Mouse (Mus musculus) olfactory bulb, adult 2 months (tissue): ENCODE measurements around the gene Pbrm1. TPM values are rescaled to one million over a fixed set of nuclear protein-coding genes. Genes with fewer than 3 reads are reported as not detected.

Experiments
- H3K27ac ChIP-seq: fragments of 200-500 bp; 2 replicates; pipeline ENCODE4 v1.5.1; 2012; ENCODE audit warnings: low read depth, low read length; ENCODE audit not compliant: insufficient read depth
- H3K4me1 ChIP-seq: fragments of 200-500 bp; 2 replicates; pipeline ENCODE4 v1.6.1; 2012; ENCODE audit warnings: low read length; ENCODE audit not compliant: control insufficient read depth, insufficient read depth
- H3K4me3 ChIP-seq: fragments of 200-500 bp; 2 replicates; pipeline ENCODE4 v1.5.1; 2012; ENCODE audit warnings: mild to moderate bottlenecking, low read depth, low read length, moderate library complexity; ENCODE audit not compliant: insufficient read depth
- CTCF ChIP-seq: fragments of 200-500 bp; IDR thresholded peaks from 2 replicates; pipeline ENCODE4 v1.5.1; 2012; ENCODE audit warnings: low read depth, mild to moderate bottlenecking, low read length, moderate library complexity; ENCODE audit not compliant: insufficient read depth
- POLR2A ChIP-seq: fragments of 200-500 bp; IDR thresholded peaks from 2 replicates; pipeline ENCODE4 v1.6.1; 2012; ENCODE audit warnings: mild to moderate bottlenecking, low read depth, low read length, moderate library complexity; ENCODE audit not compliant: insufficient read depth
- WGBS: fragments of 180-500 bp; shearing (Covaris S2); methylation state at CpG from one replicate; pipeline ENCODE4 v1.1.7; 2018; 5-methylcytosine and 5-hydroxymethylcytosine counted together
- polyA plus RNA-seq: library from polyadenylated mRNA; stranded (reverse); fragments of >200 nt; gene quantifications from 2 replicates; pipeline ENCODE4 v1.2.4, GENCODE M21; 2012; ENCODE audit warnings: low replicate concordance; ENCODE audit not compliant: missing spikeins, insufficient read depth, insufficient read length

Gene Pbrm1
- polyA plus RNA-seq, 1 experiment = 82.9 TPM

DNA sequence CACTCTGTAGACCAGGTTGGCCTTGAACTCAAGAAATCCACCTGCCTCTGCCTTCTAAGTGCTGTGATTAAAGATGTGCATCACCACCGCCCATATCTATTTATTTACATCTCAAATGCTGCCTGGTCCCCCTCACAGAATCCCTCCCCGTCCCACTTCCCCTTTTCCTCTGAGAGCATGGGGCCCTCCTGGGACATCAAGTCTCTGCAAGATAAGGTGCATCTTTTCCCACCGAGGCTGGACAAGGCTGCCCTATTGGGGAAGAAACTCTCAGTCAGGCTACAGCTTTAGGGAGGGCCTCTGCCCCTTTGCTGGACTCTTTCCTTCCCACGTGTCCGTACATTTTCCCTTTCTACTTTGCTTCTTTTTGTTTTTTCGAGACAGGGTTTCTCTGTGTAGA, 150.6 kb downstream of the Pbrm1 start:
- Histone ChIP-seq H3K4me1 (peaks cover 12% of the 10 kb centered on the region), H3K4me3 (no peak overlapping the region), H3K27ac (no peak overlapping the region)
- TF ChIP-seq CTCF (no peak), POLR2A (no peak)
- 80% methylated on average over 6 of the region's 6 CpGs for WGBS

DNA sequence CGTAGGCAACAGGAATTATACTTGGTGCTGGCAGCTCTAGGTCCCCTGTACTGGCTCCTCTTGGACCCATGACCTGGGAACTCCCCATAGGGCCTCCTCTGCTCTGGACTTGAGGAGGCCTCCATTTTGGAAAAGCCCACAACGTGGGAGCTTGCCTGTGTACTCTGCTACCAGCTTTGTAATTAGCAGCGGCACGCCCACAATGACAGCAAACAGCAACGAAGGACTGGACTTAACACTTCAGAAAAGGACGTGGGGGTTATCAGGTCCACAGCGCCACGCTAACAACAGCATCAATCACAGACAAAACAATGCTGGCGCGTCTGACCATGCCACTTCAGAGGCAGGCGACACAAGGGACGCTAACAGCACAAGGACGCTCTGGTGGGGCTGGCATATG, 152.0 kb downstream of the Pbrm1 start:
- H3K4me1 ChIP-seq = peaks cover 12% of the 10 kb centered on the region
- 68% methylated on average over 13 of the region's 13 CpGs for WGBS
- no peak for TF ChIP-seq POLR2A
- no peak for TF ChIP-seq CTCF
- H3K27ac ChIP-seq = no peak overlapping the region
- H3K4me3 ChIP-seq = no peak overlapping the region

Other genes starting within 250 kb of the Pbrm1 start
- not detected in 2 replicates for gene Tmem110, start 193.5 kb upstream of the Pbrm1 start, polyA plus RNA-seq
- not detected in 2 replicates for gene Mustn1, start 139.9 kb upstream of the Pbrm1 start, polyA plus RNA-seq
- not detected in 2 replicates for gene Itih4, start 132.7 kb upstream of the Pbrm1 start, polyA plus RNA-seq
- gene Itih3, start 95.4 kb upstream of the Pbrm1 start, polyA plus RNA-seq = not detected in 2 replicates
- gene Itih1, start 75.8 kb upstream of the Pbrm1 start, polyA plus RNA-seq = not detected in 2 replicates
- not detected in 2 replicates for gene Nek4, start 67.8 kb upstream of the Pbrm1 start, polyA plus RNA-seq
- gene Glt8d1, start 17.7 kb upstream of the Pbrm1 start, polyA plus RNA-seq = not detected in 2 replicates
- gene Spcs1, start 17.5 kb upstream of the Pbrm1 start, polyA plus RNA-seq = not detected in 2 replicates
- not detected in 2 replicates for gene Gnl3, start within 50 bp of the Pbrm1 start, polyA plus RNA-seq
- gene Smim4, start 109.8 kb downstream of the Pbrm1 start, polyA plus RNA-seq = not detected in 2 replicates
- gene Nt5dc2, start 111.9 kb downstream of the Pbrm1 start, polyA plus RNA-seq = not detected in 2 replicates
- not detected in 2 replicates for gene Stab1, start 149.5 kb downstream of the Pbrm1 start, polyA plus RNA-seq
- not detected in 2 replicates for gene Tnnc1, start 189.2 kb downstream of the Pbrm1 start, polyA plus RNA-seq
- 606 and 1,155 TPM in 2 replicates for gene Nisch, start 197.8 kb downstream of the Pbrm1 start, polyA plus RNA-seq
- gene Sema3g, start 198.7 kb downstream of the Pbrm1 start, polyA plus RNA-seq = not detected in 2 replicates
- gene Phf7, start 232.2 kb downstream of the Pbrm1 start, polyA plus RNA-seq = not detected in 2 replicates
- gene Bap1, start 232.3 kb downstream of the Pbrm1 start, polyA plus RNA-seq = not detected in 2 replicates